Mouse (Mus musculus) stomach, postnatal 0 days (tissue): ENCODE data around the gene Hoxb7.

ENCODE experiments used
- CTCF ChIP-seq: IDR thresholded peaks from 2 replicates; pipeline ENCODE4 v1.5.1; 2016; ENCODE audit warnings: antibody characterized with exemption, low read depth, mild to moderate bottlenecking, moderate library complexity
- EP300 ChIP-seq: optimal IDR thresholded peaks from 2 replicates; pipeline ENCODE3; 2016; ENCODE audit warnings: antibody characterized with exemption

DNA sequence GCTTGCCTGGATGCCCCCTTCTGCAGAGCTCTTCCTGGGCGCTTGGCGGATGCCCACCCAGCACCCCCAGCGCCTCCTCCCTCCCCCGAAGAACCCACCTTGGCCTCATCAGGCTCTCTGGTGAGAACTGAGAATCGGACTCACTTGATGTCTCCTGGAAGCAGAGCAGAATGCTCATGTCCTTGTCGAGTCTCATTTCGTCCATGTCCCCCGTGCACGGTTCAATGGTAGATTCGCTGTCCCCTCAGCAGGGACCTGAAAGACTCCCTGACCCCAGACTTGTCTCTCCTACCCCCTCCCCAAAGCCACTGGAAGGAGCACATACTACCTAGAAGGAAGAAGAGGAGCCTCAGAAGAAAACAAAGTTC lies 14.6 kb downstream of the Hoxb7 start:
- no peak for TF ChIP-seq CTCF
- no peak for TF ChIP-seq EP300
